Mouse (Mus musculus) intestine, postnatal 0 days (tissue): Measurements from ENCODE around the gene Hnrnpa3. TPM values are rescaled to one million over a fixed set of nuclear protein-coding genes. Genes with fewer than 3 reads are reported as not detected.
A peak's percentile ranks its signal among the peaks of the same experiment; 100 is the strongest.
"Not testable (repeated sequence)": the region's sequence is repeated elsewhere in the genome, so short reads cannot be mapped to it uniquely, and the experiment has no call there.

ENCODE experiments used
- ATAC-seq: fragments of 200-750 bp; cut with Nextera tagmentation; 2 replicates; pipeline ENCODE4 v1.8.0; 2017; ENCODE audit warnings: mild to moderate bottlenecking, moderate TSS enrichment, moderate library complexity
- H3K27ac ChIP-seq: fragments of 300-500 bp; sonication (generic); 2 replicates; pipeline ENCODE4 v1.5.1; 2014; ENCODE audit warnings: mild to moderate bottlenecking, low read depth, low read length, moderate library complexity
- H3K27me3 ChIP-seq: fragments of 300-500 bp; sonication (generic); replicated peaks from 2 replicates; pipeline ENCODE4 v1.6.1; 2014; ENCODE audit warnings: low read length, mixed read lengths; ENCODE audit not compliant: control insufficient read depth, insufficient read depth
- H3K36me3 ChIP-seq: fragments of 300-500 bp; sonication (generic); 2 replicates; pipeline ENCODE4 v1.6.1; 2014; ENCODE audit warnings: mild to moderate bottlenecking, moderate library complexity; ENCODE audit not compliant: control insufficient read depth, insufficient read depth
- H3K4me1 ChIP-seq: fragments of 300-500 bp; sonication (generic); replicated peaks from 2 replicates; pipeline ENCODE4 v1.6.1; 2014; ENCODE audit warnings: antibody characterized with exemption, low read length, mixed read lengths; ENCODE audit not compliant: control insufficient read depth, insufficient read depth
- H3K4me2 ChIP-seq: fragments of 300-500 bp; sonication (generic); replicated peaks from 2 replicates; pipeline ENCODE4 v1.6.1; 2014; ENCODE audit warnings: low read depth, mild to moderate bottlenecking, moderate library complexity
- H3K4me3 ChIP-seq: fragments of 300-500 bp; sonication (generic); 2 replicates; pipeline ENCODE4 v1.5.1; 2014; ENCODE audit warnings: low read depth, low read length
- H3K9ac ChIP-seq: fragments of 300-500 bp; sonication (generic); 2 replicates; pipeline ENCODE4 v1.6.1; 2014; ENCODE audit warnings: mild to moderate bottlenecking, low read depth, low read length
- H3K9me3 ChIP-seq: fragments of 300-500 bp; sonication (generic); 2 replicates; pipeline ENCODE4 v1.6.1; 2016; ENCODE audit warnings: mixed run types; ENCODE audit not compliant: control insufficient read depth
- CTCF ChIP-seq: sonication (generic); IDR thresholded peaks from 2 replicates; pipeline ENCODE4 v1.5.1; 2016; ENCODE audit warnings: low read depth, mild to moderate bottlenecking, control low read depth, antibody characterized with exemption, moderate library complexity
- WGBS: fragments of 180-500 bp; shearing (Covaris S2); extraction: QIAGEN DNeasy Blood & Tissue Kit; methylation state at CpG from one replicate; pipeline ENCODE4 v1.1.7; 2014; 5-methylcytosine and 5-hydroxymethylcytosine counted together
- polyA plus RNA-seq: library from polyadenylated mRNA; unstranded; fragments of >200 nt; fragmentation: Nextera tagmentation; extraction: Ambion mirVana; gene quantifications from 2 replicates; pipeline ENCODE4 v1.2.1, GENCODE M21; 2015

Gene Hnrnpa3
- 149 and 151 TPM in 2 replicates for polyA plus RNA-seq

GRCm38 (mm10) chr2:75658727-75659628 is at the start of gene Hnrnpa3:
Hnrnpa3 (plus strand) TSS chr2:75659261.
- Histone ChIP-seq H3K27ac (peak within 1 kb of the TSS; percentile 97), H3K4me2 (peak within 1 kb of the TSS; percentile 62), H3K9ac (peak within 1 kb of the TSS; percentile 98), H3K4me1 (0 out of 2 replicates have a peak, but pooled peaks cover 2% of the 10 kb centered on the region), H3K36me3 (peaks cover 20% of the 10 kb centered on the region), H3K27me3 (no peaks in the 10 kb centered on the region), H3K4me3 (peak within 1 kb of the TSS; percentile 94), H3K9me3 (no peaks in the 10 kb centered on the region)
- peak; percentile 95 for ATAC-seq
- peak; percentile 12 for TF ChIP-seq CTCF
- under 1% methylated on average over 93 of the region's 102 CpGs for WGBS

- no peaks in the 10 kb centered on the region for H3K27me3 ChIP-seq
- H3K9ac ChIP-seq: no peak overlapping the region
- ATAC-seq: no peak
- no peaks in the 10 kb centered on the region for H3K36me3 ChIP-seq
- no peak for TF ChIP-seq CTCF
- no peaks in the 10 kb centered on the region for H3K9me3 ChIP-seq
- peak overlapping the region; percentile 43 for H3K4me2 ChIP-seq
- 66% methylated on average over 15 of the region's 15 CpGs for WGBS
- H3K4me3 ChIP-seq: 0 out of 2 replicates have a peak overlapping the region, but pooled peaks have one; percentile 2
- peaks cover 10% of the 10 kb centered on the region; the same call in 1 of the 2 replicates for H3K4me1 ChIP-seq
- no peak overlapping the region for H3K27ac ChIP-seq
Observed at GRCm38 (mm10) chr2:75609971-75610370, 49.1 kb upstream of the Hnrnpa3 start.

GRCm38 (mm10) chr2:75610602-75611001 is 48.5 kb upstream of the Hnrnpa3 start:
- not testable (repeated sequence) for H3K9ac ChIP-seq, H3K4me3 ChIP-seq, H3K36me3 ChIP-seq, H3K9me3 ChIP-seq, H3K4me2 ChIP-seq, H3K27me3 ChIP-seq, ATAC-seq, H3K27ac ChIP-seq, H3K4me1 ChIP-seq
- peak; percentile 57 for TF ChIP-seq CTCF
- 76% methylated on average over 7 of the region's 7 CpGs for WGBS

- H3K4me3 ChIP-seq: no peak overlapping the region
- peaks cover 10% of the 10 kb centered on the region; the same call in 1 of the 2 replicates for H3K4me1 ChIP-seq
- H3K27ac ChIP-seq: no peak overlapping the region
- H3K9me3 ChIP-seq: no peaks in the 10 kb centered on the region
- no peak overlapping the region for H3K4me2 ChIP-seq
- TF ChIP-seq CTCF: no peak
- ATAC-seq: no peak
- 87% methylated on average over 15 of the region's 15 CpGs for WGBS
- H3K27me3 ChIP-seq: no peaks in the 10 kb centered on the region
- no peaks in the 10 kb centered on the region for H3K36me3 ChIP-seq
- H3K9ac ChIP-seq: no peak overlapping the region
Observed at GRCm38 (mm10) chr2:75611041-75611805, 47.8 kb upstream of the Hnrnpa3 start.

GRCm38 (mm10) chr2:75612006-75612405 is 47.1 kb upstream of the Hnrnpa3 start:
- H3K36me3 ChIP-seq: no peaks in the 10 kb centered on the region
- no peak overlapping the region for H3K4me3 ChIP-seq
- peaks cover 10% of the 10 kb centered on the region; the same call in 1 of the 2 replicates for H3K4me1 ChIP-seq
- H3K27me3 ChIP-seq: no peaks in the 10 kb centered on the region
- ATAC-seq: no peak
- no peak overlapping the region for H3K4me2 ChIP-seq
- H3K27ac ChIP-seq: no peak overlapping the region
- H3K9ac ChIP-seq: no peak overlapping the region
- H3K9me3 ChIP-seq: no peaks in the 10 kb centered on the region
- 90% methylated on average over 2 of the region's 2 CpGs for WGBS
- TF ChIP-seq CTCF: no peak

- 0 out of 2 replicates have a peak overlapping the region, but pooled peaks have one; percentile 10 for H3K27ac ChIP-seq
- TF ChIP-seq CTCF: peak; percentile 12; the same call in 1 of the 2 replicates
- no peaks in the 10 kb centered on the region for H3K36me3 ChIP-seq
- H3K27me3 ChIP-seq: no peaks in the 10 kb centered on the region
- H3K9me3 ChIP-seq: no peaks in the 10 kb centered on the region
- H3K4me1 ChIP-seq: peaks cover 10% of the 10 kb centered on the region; the same call in 1 of the 2 replicates
- H3K4me3 ChIP-seq: no peak overlapping the region
- no peak overlapping the region for H3K9ac ChIP-seq
- WGBS: 6% methylated on average over 14 of the region's 14 CpGs
- peak overlapping the region; percentile 51 for H3K4me2 ChIP-seq
- ATAC-seq: 0 out of 2 replicates have a peak, but pooled peaks have one; percentile 20
Observed at GRCm38 (mm10) chr2:75612981-75613567, 46.0 kb upstream of the Hnrnpa3 start.
